Mouse (Mus musculus) heart, embryonic 16.5 days (tissue): ENCODE data around the gene Cacna1d. TPM values are rescaled to one million over a fixed set of nuclear protein-coding genes. Genes with fewer than 3 reads are reported as not detected.

Experiments
- ATAC-seq: fragments of 200-750 bp; cut with Nextera tagmentation; replicated peaks from 2 replicates; pipeline ENCODE4 v1.8.0; 2017; ENCODE audit warnings: moderate number of reproducible peaks; ENCODE audit not compliant: insufficient read depth, low FRiP score; ENCODE audit errors: extremely low read depth
- H3K27ac ChIP-seq: fragments of 300-500 bp; sonication (generic); 2 replicates; pipeline ENCODE4 v1.5.1; 2014; ENCODE audit warnings: mild to moderate bottlenecking, low read length, control low read depth, moderate library complexity
- H3K27me3 ChIP-seq: fragments of 300-500 bp; sonication (generic); 2 replicates; pipeline ENCODE4 v1.6.1; 2014; ENCODE audit warnings: low read length, mixed read lengths; ENCODE audit not compliant: control insufficient read depth, insufficient read depth
- H3K36me3 ChIP-seq: fragments of 300-500 bp; sonication (generic); 2 replicates; pipeline ENCODE4 v1.6.1; 2014; ENCODE audit not compliant: control insufficient read depth, insufficient read depth
- H3K4me1 ChIP-seq: fragments of 300-500 bp; sonication (generic); 2 replicates; pipeline ENCODE4 v1.6.1; 2014; ENCODE audit warnings: low read length, mixed read lengths; ENCODE audit not compliant: control insufficient read depth, insufficient read depth
- H3K4me2 ChIP-seq: fragments of 300-500 bp; sonication (generic); 2 replicates; pipeline ENCODE4 v1.6.1; 2014; ENCODE audit warnings: low read depth, mild to moderate bottlenecking, control low read depth, low read length
- H3K4me3 ChIP-seq: fragments of 300-500 bp; sonication (generic); 2 replicates; pipeline ENCODE4 v1.5.1; 2014; ENCODE audit warnings: mild to moderate bottlenecking, control low read depth, low read length
- H3K9ac ChIP-seq: fragments of 300-500 bp; sonication (generic); 2 replicates; pipeline ENCODE4 v1.6.1; 2014; ENCODE audit warnings: low read length, control low read depth
- H3K9me3 ChIP-seq: fragments of 300-500 bp; sonication (generic); replicated peaks from 2 replicates; pipeline ENCODE4 v1.6.1; 2016; ENCODE audit warnings: low read length; ENCODE audit not compliant: control insufficient read depth
- WGBS: fragments of 180-500 bp; shearing (Covaris S2); extraction: QIAGEN DNeasy Blood & Tissue Kit; methylation state at CpG from one replicate; pipeline ENCODE4 v1.1.7; 2014; 5-methylcytosine and 5-hydroxymethylcytosine counted together
- polyA plus RNA-seq: library from polyadenylated mRNA; unstranded; fragments of >200 nt; fragmentation: Nextera tagmentation; extraction: Ambion mirVana; gene quantifications from 2 replicates; pipeline ENCODE4 v1.2.1, GENCODE M21; 2015

The Cacna1d gene
- polyA plus RNA-seq, 1 experiment from 2014 or later = 4.9 TPM

GRCm38 (mm10) chr14:30041836-30042235 lies 449.4 kb downstream of the Cacna1d start:
- no peaks in the 10 kb centered on the region for H3K27me3 ChIP-seq
- H3K4me1 ChIP-seq = peaks cover 12% of the 10 kb centered on the region
- no peak overlapping the region for H3K9ac ChIP-seq
- no peak overlapping the region for H3K4me3 ChIP-seq
- no peaks in the 10 kb centered on the region for H3K9me3 ChIP-seq
- H3K36me3 ChIP-seq = no peaks in the 10 kb centered on the region
- no peak overlapping the region for H3K27ac ChIP-seq
- 86% methylated on average over 9 of the region's 9 CpGs for WGBS
- no peak overlapping the region for H3K4me2 ChIP-seq
- no peak for ATAC-seq

DNA sequence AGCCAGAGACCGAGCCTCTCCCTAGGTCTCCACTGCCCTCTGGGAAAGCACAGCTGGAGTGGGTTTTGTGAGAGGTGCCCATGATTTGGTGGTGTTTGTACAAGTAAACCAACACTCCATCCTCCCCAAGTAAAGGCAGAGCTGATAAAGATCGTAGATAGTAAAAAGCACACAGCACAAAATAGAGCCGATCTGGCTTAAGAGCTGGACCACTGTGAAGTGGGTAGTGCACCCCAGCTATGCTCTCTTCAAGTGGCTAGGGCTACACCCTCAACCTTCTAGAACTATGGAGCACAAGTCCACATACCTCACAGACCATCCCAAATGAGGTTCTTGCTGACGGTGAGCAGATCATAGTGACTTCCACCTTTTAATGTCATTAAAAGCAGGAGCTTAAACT lies 451.8 kb downstream of the Cacna1d start:
- no peaks in the 10 kb centered on the region for H3K9me3 ChIP-seq
- 64% methylated on average over 4 of the region's 4 CpGs for WGBS
- H3K27ac ChIP-seq = no peak overlapping the region
- H3K36me3 ChIP-seq = no peaks in the 10 kb centered on the region
- ATAC-seq = no peak
- H3K27me3 ChIP-seq = no peaks in the 10 kb centered on the region
- H3K9ac ChIP-seq = no peak overlapping the region
- no peak overlapping the region for H3K4me2 ChIP-seq
- no peak overlapping the region for H3K4me3 ChIP-seq
- H3K4me1 ChIP-seq = no peaks in the 10 kb centered on the region

GRCm38 (mm10) chr14:30038431-30038830 lies 452.8 kb downstream of the Cacna1d start:
- 90% methylated on average over 18 of the region's 18 CpGs for WGBS
- H3K4me1 ChIP-seq = no peaks in the 10 kb centered on the region
- H3K9me3 ChIP-seq = no peaks in the 10 kb centered on the region
- H3K36me3 ChIP-seq = no peaks in the 10 kb centered on the region
- H3K4me2 ChIP-seq = no peak overlapping the region
- H3K9ac ChIP-seq = no peak overlapping the region
- no peak for ATAC-seq
- H3K4me3 ChIP-seq = no peak overlapping the region
- H3K27me3 ChIP-seq = no peaks in the 10 kb centered on the region
- H3K27ac ChIP-seq = no peak overlapping the region

GRCm38 (mm10) chr14:30033405-30033804 lies 457.9 kb downstream of the Cacna1d start:
- Histone ChIP-seq H3K27ac (no peak overlapping the region), H3K4me1 (no peaks in the 10 kb centered on the region), H3K9me3 (no peaks in the 10 kb centered on the region), H3K36me3 (no peaks in the 10 kb centered on the region), H3K27me3 (no peaks in the 10 kb centered on the region), H3K4me3 (no peak overlapping the region), H3K9ac (no peak overlapping the region), H3K4me2 (no peak overlapping the region)
- no peak for ATAC-seq
- 61% methylated on average over 8 of the region's 8 CpGs for WGBS

DNA sequence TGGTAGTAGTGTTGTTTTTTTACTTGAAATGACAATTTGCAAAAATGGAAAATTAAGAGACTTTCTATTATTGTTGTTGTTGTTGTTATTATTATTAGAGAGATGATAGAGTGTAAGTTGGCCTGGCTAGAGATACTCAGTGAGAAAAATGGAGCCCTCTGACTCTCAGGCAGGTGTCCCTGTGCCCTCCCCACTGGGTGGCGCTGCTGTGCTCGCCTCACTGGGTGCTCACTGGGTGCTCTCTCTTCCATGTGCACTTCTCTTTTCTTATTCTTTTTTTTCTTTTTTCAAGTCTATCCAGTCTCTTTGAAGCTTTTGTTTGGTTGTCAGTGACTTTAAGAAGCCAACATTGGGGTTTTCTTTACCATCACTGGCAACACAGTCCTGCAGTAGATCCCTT lies 463.9 kb downstream of the Cacna1d start:
- H3K27me3 ChIP-seq = no peaks in the 10 kb centered on the region
- no peak overlapping the region for H3K4me2 ChIP-seq
- H3K36me3 ChIP-seq = no peaks in the 10 kb centered on the region
- no peak overlapping the region for H3K27ac ChIP-seq
- H3K9ac ChIP-seq = no peak overlapping the region
- 48% methylated on average over 2 of the region's 2 CpGs for WGBS
- H3K4me1 ChIP-seq = no peaks in the 10 kb centered on the region
- ATAC-seq = no peak
- H3K4me3 ChIP-seq = no peak overlapping the region
- H3K9me3 ChIP-seq = no peaks in the 10 kb centered on the region

DNA sequence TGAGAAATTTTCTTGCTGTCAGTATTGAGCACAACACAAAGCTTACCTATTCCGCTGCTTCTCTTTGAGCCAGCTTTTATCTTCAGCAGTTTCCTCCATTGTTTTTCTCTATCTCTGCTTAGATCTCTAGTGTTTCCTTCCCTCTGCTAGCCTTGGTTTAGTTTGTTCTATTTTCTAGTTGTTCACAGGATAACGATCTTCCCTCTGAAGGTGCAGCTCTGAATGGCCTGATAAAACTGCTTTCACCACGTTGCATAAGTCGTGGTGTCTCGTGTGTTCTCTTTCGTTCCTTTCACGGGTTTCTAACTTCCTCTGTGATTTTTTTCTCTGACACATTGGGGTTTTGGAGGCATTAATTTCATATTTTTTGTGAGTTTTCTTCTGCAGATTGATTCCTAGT lies 466.9 kb downstream of the Cacna1d start:
- H3K4me1 ChIP-seq = no peaks in the 10 kb centered on the region
- 37% methylated on average over 7 of the region's 7 CpGs for WGBS
- no peak overlapping the region for H3K9ac ChIP-seq
- no peaks in the 10 kb centered on the region for H3K36me3 ChIP-seq
- no peaks in the 10 kb centered on the region for H3K27me3 ChIP-seq
- ATAC-seq = no peak
- H3K4me3 ChIP-seq = no peak overlapping the region
- H3K27ac ChIP-seq = no peak overlapping the region
- H3K4me2 ChIP-seq = no peak overlapping the region
- H3K9me3 ChIP-seq = no peaks in the 10 kb centered on the region

DNA sequence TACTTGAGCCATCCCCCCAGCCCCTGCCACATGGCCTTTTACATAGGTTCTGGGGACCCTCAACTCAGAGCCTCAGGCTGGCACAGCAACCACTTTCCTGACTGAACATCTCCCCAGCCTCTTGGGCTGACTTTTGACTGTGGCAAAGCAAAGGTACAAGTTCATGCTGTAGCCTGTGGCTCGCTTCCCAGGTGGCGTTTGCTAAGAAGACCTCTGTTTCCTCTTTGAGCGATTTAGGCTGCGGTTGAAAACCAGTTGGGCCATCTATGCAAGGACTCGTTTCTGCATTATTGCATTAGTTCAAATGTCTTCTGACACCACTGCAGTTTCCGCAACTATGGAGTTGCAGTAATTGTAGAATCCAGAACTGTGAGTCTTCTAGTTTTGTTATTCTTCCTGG lies 468.8 kb downstream of the Cacna1d start:
- no peak overlapping the region; the same call in 1 of the 2 replicates for H3K27ac ChIP-seq
- 86% methylated on average over 6 of the region's 6 CpGs for WGBS
- H3K4me2 ChIP-seq = no peak overlapping the region
- no peaks in the 10 kb centered on the region for H3K4me1 ChIP-seq
- H3K9me3 ChIP-seq = no peaks in the 10 kb centered on the region
- H3K36me3 ChIP-seq = no peaks in the 10 kb centered on the region
- H3K4me3 ChIP-seq = no peak overlapping the region
- H3K9ac ChIP-seq = no peak overlapping the region
- no peaks in the 10 kb centered on the region for H3K27me3 ChIP-seq
- ATAC-seq = no peak

GRCm38 (mm10) chr14:30019792-30020575 lies 471.3 kb downstream of the Cacna1d start:
- no peaks in the 10 kb centered on the region for H3K9me3 ChIP-seq
- no peak overlapping the region for H3K4me2 ChIP-seq
- H3K27ac ChIP-seq = 0 out of 2 replicates have a peak overlapping the region, but pooled peaks have one; percentile 15
- ATAC-seq = no peak
- WGBS = 58% methylated on average over 9 of the region's 9 CpGs
- H3K36me3 ChIP-seq = no peaks in the 10 kb centered on the region
- no peaks in the 10 kb centered on the region for H3K27me3 ChIP-seq
- H3K4me1 ChIP-seq = no peaks in the 10 kb centered on the region
- no peak overlapping the region for H3K4me3 ChIP-seq
- no peak overlapping the region for H3K9ac ChIP-seq

DNA sequence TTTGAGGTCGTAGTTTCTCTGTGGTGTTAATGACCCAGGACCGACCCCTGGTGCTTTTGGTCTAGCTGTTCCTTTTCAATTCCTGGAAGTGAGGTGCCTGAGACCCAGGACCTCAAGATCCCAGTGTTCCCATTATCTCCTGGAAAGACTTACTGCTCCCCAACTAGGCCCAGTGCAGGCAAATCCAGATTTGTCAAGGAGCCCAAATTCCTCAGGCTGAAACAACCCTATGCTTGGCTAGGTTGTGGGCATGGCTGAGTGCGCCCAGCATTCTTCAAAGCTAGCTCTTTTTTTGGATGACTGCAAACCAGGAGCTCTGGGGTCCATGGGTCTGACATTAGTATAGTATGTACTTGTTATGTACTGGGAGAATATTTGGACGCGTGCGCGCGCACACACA lies 471.9 kb downstream of the Cacna1d start:
- Histone ChIP-seq H3K36me3 (no peaks in the 10 kb centered on the region), H3K4me2 (no peak overlapping the region), H3K9me3 (no peaks in the 10 kb centered on the region), H3K27ac (no peak overlapping the region), H3K27me3 (no peaks in the 10 kb centered on the region), H3K9ac (no peak overlapping the region), H3K4me3 (no peak overlapping the region), H3K4me1 (no peaks in the 10 kb centered on the region)
- 86% methylated on average over 8 of the region's 8 CpGs for WGBS
- ATAC-seq = no peak
